Mouse (Mus musculus) telencephalon, adult 2 months (tissue): ENCODE data around the gene AU041133.
"Not testable (repeated sequence)": the region's sequence is repeated elsewhere in the genome, so short reads cannot be mapped to it uniquely, and the experiment has no call there.

Source experiments
- DNase-seq: peaks from one replicate; pipeline ENCODE4 v3.0.0-alpha.2; 2011; ENCODE audit warnings: low read depth, low spot score

AU041133 gene

GRCm38 (mm10) chr10:82127850-82128401 is at the start of gene AU041133:
Gene AU041133, plus strand, starts transcription at chr10:82128013.
- DNase-seq: peak; percentile 94

DNA sequence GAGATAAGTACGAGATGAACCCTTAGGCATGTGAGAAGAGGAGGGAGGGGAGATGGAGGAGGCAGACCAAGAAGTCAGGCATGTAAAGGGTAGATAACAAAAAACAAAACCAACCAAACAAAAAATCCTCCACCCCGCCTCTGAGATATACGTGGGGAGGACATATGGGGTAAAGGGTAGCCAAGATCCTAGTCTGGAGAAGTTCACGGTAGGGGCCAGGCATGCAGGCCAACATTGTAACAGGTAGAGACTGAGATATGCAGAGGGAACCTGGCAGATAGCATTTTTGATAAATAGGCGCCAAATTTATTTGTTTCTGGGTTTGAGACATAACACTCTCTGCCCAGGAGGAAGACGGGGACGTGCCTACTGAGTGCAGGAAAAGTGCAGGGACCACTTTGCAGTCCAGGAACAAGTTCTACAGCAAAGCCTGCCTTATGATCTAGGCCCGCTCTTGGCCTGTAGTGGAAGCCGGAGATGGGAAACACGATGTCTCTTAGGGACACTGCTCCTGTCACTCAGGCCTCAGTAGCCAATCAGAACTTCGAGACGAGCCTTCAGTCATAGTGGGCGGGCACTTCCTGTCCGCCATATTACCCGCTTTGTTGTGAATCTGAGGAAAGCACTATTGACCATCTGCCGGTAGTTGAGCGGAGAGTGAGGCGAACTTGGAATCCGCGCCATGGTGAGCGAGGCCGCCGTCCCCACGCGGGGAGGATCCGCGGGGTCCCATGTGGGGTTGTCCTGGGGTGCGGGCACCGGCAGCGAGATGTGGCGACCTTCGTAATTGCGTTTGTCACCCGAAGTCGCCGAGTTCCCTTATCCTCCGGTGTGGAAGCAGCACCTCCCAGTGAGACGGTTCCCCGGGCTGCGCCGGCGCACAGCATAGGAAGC is 44.8 kb upstream of the AU041133 start, which contains the start of gene BC024063:
Gene BC024063, plus strand, starts transcription at position 626 of the 894 bp plus-strand sequence.
- peak; percentile 82 for DNase-seq

DNA sequence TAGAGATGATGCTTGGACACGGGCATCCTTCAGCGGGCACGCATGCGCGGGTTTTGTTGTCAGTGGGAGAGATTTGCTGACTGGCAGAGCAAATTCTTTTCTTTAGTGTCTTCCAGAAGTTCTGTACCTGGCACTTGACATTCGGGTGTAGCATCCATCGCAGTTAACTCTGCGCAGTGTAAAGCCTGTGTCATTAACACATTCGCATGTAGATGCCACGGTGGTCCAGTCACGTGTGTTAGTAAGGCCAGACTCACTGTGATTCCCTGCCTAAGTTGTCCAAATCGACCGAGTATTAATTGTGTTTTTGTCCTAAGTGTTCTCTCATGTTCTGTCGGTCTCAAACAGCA is 44.2 kb upstream of the AU041133 start:
- DNase-seq: not testable (repeated sequence)

GRCm38 (mm10) chr10:82117206-82117605 is 10.6 kb upstream of the AU041133 start:
- DNase-seq: no peak

GRCm38 (mm10) chr10:82145282-82145681 is 17.5 kb downstream of the AU041133 start:
- no peak for DNase-seq

DNA sequence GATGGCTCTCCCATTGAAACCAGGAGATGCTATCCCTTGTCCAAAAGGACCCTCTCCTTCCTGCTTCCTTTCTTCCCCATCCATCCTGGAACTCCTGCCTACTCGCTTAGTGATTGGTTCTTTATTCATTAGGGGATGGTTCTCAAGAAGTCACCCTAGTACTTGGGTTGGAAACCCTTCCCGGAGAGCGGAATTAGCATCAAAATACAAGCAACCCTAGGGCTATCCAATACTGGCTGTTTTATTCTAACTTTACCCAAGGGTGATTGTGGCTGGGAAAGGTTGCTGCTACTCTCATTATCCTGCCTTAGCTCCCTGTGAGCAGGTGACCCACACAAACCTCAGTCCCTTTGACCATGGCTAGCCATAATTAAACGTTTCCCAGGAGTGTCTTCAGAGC is 19.8 kb downstream of the AU041133 start:
- DNase-seq: no peak

DNA sequence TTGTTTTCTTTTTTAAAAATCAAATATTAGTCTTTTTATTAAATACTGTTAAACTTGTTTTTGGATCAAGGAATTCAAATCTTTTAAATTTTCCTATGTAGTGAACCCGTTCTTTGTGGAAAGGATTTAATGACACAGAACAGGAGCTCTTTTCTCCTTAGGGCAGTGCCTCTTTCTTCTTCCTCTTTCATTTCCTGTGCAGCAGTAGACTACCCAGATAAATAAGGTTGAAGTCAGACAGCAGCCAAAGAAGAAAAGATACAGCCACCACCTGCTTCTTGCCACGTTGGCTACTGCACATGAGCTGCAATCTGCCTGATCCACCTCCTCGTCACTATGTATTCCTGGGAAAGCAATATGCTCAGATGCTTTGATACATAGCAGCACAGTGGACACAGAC is 40.0 kb downstream of the AU041133 start:
- DNase-seq: no peak

GRCm38 (mm10) chr10:82169776-82170175 is 42.0 kb downstream of the AU041133 start:
- DNase-seq: no peak

DNA sequence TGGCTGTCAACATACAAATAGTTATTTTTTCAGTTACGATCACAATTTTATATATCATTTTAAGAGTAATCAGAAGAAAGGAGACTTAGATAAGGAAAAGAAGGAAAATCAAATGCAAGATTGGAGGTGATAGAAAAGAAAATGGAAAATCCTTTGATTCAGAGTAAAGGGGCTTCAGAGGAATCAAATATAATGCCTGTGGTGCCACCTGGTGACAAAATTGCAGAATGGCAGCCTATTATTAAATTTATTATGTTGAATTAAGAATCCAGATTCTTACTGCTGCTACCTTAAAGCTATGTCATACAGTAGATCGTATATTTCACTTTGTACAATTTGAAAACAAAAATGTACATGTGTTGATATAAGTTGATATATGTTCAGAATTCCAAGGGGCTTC is 43.0 kb downstream of the AU041133 start:
- no peak for DNase-seq

DNA sequence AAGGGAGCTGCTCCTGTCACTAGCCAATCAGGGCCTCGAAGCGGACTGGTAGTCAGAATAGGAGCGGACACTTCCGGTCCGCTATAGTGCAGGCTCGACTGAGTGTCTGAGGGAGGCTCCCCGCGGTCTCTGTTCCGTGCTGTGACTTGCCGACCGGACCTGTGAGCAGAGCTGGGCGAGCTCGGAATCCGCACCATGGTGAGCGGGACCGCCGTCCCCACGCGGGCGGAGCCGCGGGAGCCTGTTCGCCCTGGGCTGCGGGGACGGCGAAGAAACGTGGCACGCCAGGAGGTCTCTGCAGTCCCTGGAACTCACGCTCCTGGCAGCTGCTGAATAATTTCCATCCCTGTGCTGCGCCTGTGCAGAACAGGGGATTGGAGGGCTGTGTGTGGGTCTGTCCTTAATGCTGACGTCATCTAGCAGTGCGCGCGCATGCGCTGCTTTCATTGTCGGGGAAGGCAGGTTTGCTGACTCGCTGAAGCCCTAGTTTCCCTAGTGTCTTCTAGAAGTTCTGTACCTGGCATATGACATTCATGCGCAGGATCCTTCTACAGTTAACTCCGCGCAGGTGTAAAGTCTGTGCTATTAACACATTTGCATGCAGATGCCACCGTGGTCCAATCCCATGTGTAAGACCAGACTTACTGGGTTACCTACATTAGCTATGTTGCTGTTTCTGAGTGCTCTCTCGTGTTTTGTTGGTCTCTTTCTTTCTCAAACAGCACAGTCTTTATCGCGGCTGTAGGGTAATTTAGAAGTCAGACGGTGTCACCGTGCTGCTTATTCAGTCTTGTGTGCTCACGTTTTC is 50.6 kb downstream of the AU041133 start:
- DNase-seq: peak; percentile 97
